Mouse (Mus musculus): ENCODE results near the gene Syt16. TPM values are rescaled to one million over a fixed set of nuclear protein-coding genes. Genes with fewer than 3 reads are reported as not detected.

Gene Syt16
- polyA plus RNA-seq, 1 experiment: not detected

GRCm38 (mm10) chr12:73996906-73997296 lies 560 bp upstream of the Syt16 start:
- TF ChIP-seq GATA1 (IDR thresholded peaks at IDR 0.05; ENCODE audit: low read length) (no peak), TAL1 (IDR thresholded peaks at IDR 0.05; ENCODE audit: low read length) (no peak)
- H3K36me3 ChIP-seq (ENCODE audit: control insufficient read depth): no peaks in the 10 kb centered on the region
- H3K4me1 ChIP-seq (ENCODE audit: control insufficient read depth): no peaks in the 10 kb centered on the region
- H3K4me3 ChIP-seq (replicated peaks): no peak overlapping the region
- H3K9me3 ChIP-seq (ENCODE audit: control insufficient read depth, low read length): no peaks in the 10 kb centered on the region
- H3K27me3 ChIP-seq (ENCODE audit: control insufficient read depth): peaks cover 36% of the 10 kb centered on the region

DNA sequence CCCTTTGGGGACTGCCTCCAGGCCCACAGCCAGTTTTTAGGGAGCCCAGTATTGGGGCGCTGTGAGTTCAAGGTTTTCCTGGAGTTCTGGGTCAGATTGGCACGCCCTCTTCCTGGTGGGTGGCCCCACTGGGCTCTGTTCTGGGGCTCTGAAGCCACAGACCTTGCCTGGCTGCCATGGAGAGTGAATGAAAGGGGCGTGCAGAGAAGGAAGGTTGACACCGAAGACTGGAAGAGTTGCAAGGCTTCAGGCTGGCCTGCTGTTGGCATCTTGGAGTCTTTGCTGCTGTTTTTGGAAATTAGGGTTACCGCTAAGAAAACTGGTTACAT lies 631 bp downstream of the Syt16 start:
- TF ChIP-seq TAL1 (IDR thresholded peaks at IDR 0.05; ENCODE audit: low read length): no peak
- TF ChIP-seq GATA1 (IDR thresholded peaks at IDR 0.05; ENCODE audit: low read length): no peak
- H3K27me3 ChIP-seq (ENCODE audit: control insufficient read depth): peaks cover 36% of the 10 kb centered on the region
- no peaks in the 10 kb centered on the region for H3K36me3 ChIP-seq (ENCODE audit: control insufficient read depth)
- H3K9me3 ChIP-seq (ENCODE audit: control insufficient read depth, low read length): no peaks in the 10 kb centered on the region
- H3K4me3 ChIP-seq (replicated peaks): no peak overlapping the region
- no peaks in the 10 kb centered on the region for H3K4me1 ChIP-seq (ENCODE audit: control insufficient read depth)

DNA sequence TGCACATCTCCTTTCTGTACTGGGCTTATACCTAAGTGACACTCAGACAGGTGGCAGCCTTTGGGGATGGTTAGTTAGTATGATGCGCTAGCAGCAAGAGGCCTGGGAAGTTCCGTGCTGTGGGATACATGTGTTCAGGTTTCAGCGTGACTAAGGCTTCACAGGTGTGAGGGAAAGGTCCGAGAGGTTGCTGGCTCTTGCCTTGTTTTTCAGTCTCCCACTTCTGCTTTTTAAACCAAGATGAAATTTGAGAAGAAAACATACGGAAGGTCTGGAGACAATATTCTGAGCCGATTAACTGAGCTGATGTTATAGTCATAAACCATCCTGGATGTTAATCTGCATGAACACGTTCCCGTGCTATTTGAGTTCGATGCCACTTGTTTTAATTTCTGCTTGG lies 5.0 kb downstream of the Syt16 start:
- TF ChIP-seq GATA1 (IDR thresholded peaks at IDR 0.05; ENCODE audit: low read length) (no peak), TAL1 (IDR thresholded peaks at IDR 0.05; ENCODE audit: low read length) (no peak)
- H3K4me1 ChIP-seq (ENCODE audit: control insufficient read depth): no peaks in the 10 kb centered on the region
- H3K27me3 ChIP-seq (ENCODE audit: control insufficient read depth): peaks cover 21% of the 10 kb centered on the region
- no peaks in the 10 kb centered on the region for H3K36me3 ChIP-seq (ENCODE audit: control insufficient read depth)
- H3K4me3 ChIP-seq (replicated peaks): no peak overlapping the region
- no peaks in the 10 kb centered on the region for H3K9me3 ChIP-seq (ENCODE audit: control insufficient read depth, low read length)

DNA sequence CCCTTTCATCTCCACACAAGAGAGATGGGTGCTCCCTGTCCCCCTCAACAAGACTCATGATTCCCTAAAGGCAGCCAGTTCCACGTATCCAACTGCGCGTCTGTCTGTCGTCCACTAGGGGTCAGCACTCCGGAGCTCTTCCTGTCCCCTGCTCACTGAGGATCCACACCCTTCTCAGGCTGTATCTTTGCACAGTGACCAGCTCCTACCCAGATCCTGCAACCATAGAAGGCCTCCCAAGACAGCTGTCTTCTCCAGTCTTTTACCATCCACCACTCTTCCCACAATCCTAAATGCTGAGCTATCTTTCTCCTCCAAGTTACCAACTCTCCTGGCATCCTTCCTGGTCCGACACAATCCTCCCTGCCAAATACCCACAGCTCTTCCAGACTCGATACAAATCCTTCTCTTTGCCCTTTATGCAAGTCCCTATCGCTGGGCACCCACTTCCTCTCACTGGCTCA lies 12.0 kb downstream of the Syt16 start:
- no peaks in the 10 kb centered on the region for H3K9me3 ChIP-seq (ENCODE audit: control insufficient read depth, low read length)
- TF ChIP-seq GATA1 (IDR thresholded peaks at IDR 0.05; ENCODE audit: low read length): no peak
- TF ChIP-seq TAL1 (IDR thresholded peaks at IDR 0.05; ENCODE audit: low read length): no peak
- no peak overlapping the region for H3K4me3 ChIP-seq (replicated peaks)
- H3K36me3 ChIP-seq (ENCODE audit: control insufficient read depth): no peaks in the 10 kb centered on the region
- H3K27me3 ChIP-seq (ENCODE audit: control insufficient read depth): no peaks in the 10 kb centered on the region
- H3K4me1 ChIP-seq (ENCODE audit: control insufficient read depth): no peaks in the 10 kb centered on the region

DNA sequence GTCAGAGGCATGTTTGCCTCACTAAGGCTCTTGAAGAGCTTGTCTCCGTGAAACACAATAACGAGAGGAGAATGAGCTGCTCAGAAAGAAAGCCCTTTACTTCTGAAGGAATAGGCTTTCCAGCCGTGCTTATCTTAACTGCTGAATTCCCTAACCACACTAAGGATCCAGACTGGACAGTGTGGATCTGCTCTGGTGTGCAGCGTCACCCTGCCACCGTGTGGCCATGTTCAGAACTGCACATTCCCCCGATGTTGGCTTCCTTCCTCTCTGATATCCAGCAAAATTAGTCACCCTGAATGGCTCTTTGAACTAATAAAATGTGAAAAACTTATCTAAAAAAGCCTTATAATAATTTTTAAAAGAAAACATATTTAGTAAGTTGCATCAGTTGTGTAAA lies 16.3 kb downstream of the Syt16 start:
- Histone ChIP-seq H3K36me3 (ENCODE audit: control insufficient read depth) (no peaks in the 10 kb centered on the region), H3K4me1 (ENCODE audit: control insufficient read depth) (no peaks in the 10 kb centered on the region), H3K27me3 (ENCODE audit: control insufficient read depth) (no peaks in the 10 kb centered on the region), H3K9me3 (ENCODE audit: control insufficient read depth, low read length) (no peaks in the 10 kb centered on the region), H3K4me3 (replicated peaks) (no peak overlapping the region)
- TF ChIP-seq GATA1 (IDR thresholded peaks at IDR 0.05; ENCODE audit: low read length): no peak
- no peak for TF ChIP-seq TAL1 (IDR thresholded peaks at IDR 0.05; ENCODE audit: low read length)

DNA sequence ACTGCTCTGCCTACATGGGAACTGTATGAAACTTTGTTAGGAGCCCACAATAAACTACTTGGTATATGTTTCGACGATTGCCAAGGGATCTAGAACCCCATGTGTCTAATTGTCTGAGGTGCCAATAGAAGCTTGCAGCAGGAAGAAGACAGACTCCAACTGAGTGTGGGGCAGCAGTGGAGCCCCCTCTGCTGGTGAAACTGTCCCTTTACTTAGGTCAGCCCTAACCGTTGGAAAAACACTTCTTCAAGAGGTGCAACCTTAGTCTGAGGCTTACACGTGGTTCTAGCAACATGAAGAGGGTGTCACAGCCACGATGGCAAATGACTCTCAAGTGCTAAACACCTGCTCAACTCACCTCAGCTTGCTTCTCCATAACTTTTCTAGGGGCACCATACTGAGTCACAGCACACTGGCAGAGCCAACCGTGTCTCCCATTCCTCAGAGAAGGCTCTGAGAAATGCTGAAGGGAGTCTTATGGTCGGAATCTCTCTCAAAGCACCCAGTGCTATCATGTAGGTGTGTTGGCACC lies 17.3 kb downstream of the Syt16 start:
- Histone ChIP-seq H3K36me3 (ENCODE audit: control insufficient read depth) (no peaks in the 10 kb centered on the region), H3K4me3 (replicated peaks) (no peak overlapping the region), H3K9me3 (ENCODE audit: control insufficient read depth, low read length) (no peaks in the 10 kb centered on the region), H3K27me3 (ENCODE audit: control insufficient read depth) (no peaks in the 10 kb centered on the region), H3K4me1 (ENCODE audit: control insufficient read depth) (no peaks in the 10 kb centered on the region)
- TF ChIP-seq TAL1 (IDR thresholded peaks at IDR 0.05; ENCODE audit: low read length): no peak
- no peak for TF ChIP-seq GATA1 (IDR thresholded peaks at IDR 0.05; ENCODE audit: low read length)

DNA sequence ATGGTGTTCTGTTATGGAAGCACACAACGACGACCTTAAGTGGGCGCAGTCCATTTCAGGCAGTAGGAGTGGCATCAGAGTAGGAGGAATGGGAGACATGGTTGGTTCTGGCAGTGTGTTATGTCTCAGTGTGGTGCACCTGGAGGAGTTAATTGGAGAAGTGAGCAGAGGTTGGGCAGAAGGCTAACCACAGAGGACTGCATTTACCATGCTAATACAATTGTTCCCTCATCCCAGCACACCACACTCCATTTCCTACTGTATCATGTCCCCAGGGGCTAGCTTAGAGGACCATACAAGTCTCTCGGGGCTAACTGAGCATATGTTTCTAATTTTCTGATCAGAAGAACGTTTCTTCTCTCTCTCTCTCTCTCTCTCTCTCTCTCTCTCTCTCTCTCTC lies 18.0 kb downstream of the Syt16 start:
- TF ChIP-seq GATA1 (IDR thresholded peaks at IDR 0.05; ENCODE audit: low read length) (no peak), TAL1 (IDR thresholded peaks at IDR 0.05; ENCODE audit: low read length) (no peak)

DNA sequence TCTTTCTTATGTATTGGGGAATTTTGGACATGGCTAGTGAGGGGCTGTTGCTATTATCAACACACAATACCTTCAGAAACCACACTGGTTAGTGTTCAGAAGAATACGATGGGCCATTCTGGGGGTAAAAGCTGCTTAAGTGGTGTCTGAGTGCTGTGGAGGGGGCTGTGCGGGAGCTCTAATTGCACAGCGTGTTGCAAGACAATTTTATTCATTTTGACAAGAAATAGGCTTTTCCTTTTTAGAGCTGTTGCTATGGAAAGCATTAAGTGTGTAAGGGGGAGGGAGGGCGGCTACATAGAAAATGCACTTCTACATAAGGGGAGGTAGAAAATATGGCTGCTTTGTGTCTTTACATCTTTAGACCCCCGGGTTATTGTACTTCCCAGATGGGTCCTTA lies 25.8 kb downstream of the Syt16 start:
- H3K4me1 ChIP-seq (ENCODE audit: control insufficient read depth): no peaks in the 10 kb centered on the region

More for the DNA sequence above, 18.0 kb downstream of the Syt16 start:
- Histone ChIP-seq H3K36me3 (ENCODE audit: control insufficient read depth) (no peaks in the 10 kb centered on the region), H3K4me3 (replicated peaks) (no peak overlapping the region), H3K9me3 (ENCODE audit: control insufficient read depth, low read length) (no peaks in the 10 kb centered on the region), H3K27me3 (ENCODE audit: control insufficient read depth) (no peaks in the 10 kb centered on the region), H3K4me1 (ENCODE audit: control insufficient read depth) (no peaks in the 10 kb centered on the region)

GRCm38 (mm10) chr12:74024912-74025311 lies 27.5 kb downstream of the Syt16 start:
- H3K4me1 ChIP-seq (ENCODE audit: control insufficient read depth): no peaks in the 10 kb centered on the region
- TF ChIP-seq TAL1 (IDR thresholded peaks at IDR 0.05; ENCODE audit: low read length) (no peak), GATA1 (IDR thresholded peaks at IDR 0.05; ENCODE audit: low read length) (no peak)
- no peaks in the 10 kb centered on the region for H3K27me3 ChIP-seq (ENCODE audit: control insufficient read depth)
- no peak overlapping the region for H3K4me3 ChIP-seq (replicated peaks)
- H3K36me3 ChIP-seq (ENCODE audit: control insufficient read depth): no peaks in the 10 kb centered on the region
- no peaks in the 10 kb centered on the region for H3K9me3 ChIP-seq (ENCODE audit: control insufficient read depth, low read length)

More for the DNA sequence above, 25.8 kb downstream of the Syt16 start:
- no peak for TF ChIP-seq GATA1 (IDR thresholded peaks at IDR 0.05; ENCODE audit: low read length)
- no peak for TF ChIP-seq TAL1 (IDR thresholded peaks at IDR 0.05; ENCODE audit: low read length)
- no peaks in the 10 kb centered on the region for H3K9me3 ChIP-seq (ENCODE audit: control insufficient read depth, low read length)
- H3K36me3 ChIP-seq (ENCODE audit: control insufficient read depth): no peaks in the 10 kb centered on the region
- no peaks in the 10 kb centered on the region for H3K27me3 ChIP-seq (ENCODE audit: control insufficient read depth)
- H3K4me3 ChIP-seq (replicated peaks): no peak overlapping the region

DNA sequence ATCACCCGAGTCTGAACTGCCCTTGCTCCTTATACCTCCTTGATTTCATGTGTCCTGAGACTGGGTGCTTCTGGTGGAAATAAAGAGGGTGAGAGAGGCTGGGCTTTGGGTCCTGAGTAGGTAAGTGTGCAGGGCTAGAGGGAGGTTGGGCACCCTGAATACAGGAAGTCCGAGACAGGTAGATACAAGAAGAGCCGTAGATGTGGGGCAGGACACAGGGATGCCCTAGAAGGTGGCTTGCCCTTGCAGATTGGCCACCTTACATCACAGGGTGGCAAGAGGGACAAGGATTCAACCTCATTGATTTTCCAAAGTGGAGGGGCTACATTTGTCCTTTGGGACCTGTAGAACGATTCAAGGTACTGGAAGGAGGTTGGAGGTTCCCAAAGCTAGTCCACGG lies 45.8 kb downstream of the Syt16 start:
- H3K27me3 ChIP-seq (ENCODE audit: control insufficient read depth): no peaks in the 10 kb centered on the region
- H3K4me1 ChIP-seq (ENCODE audit: control insufficient read depth): no peaks in the 10 kb centered on the region
- no peaks in the 10 kb centered on the region for H3K36me3 ChIP-seq (ENCODE audit: control insufficient read depth)
- H3K9me3 ChIP-seq (ENCODE audit: control insufficient read depth, low read length): peaks cover 3% of the 10 kb centered on the region; the same call in 1 of the 2 replicates
- H3K4me3 ChIP-seq (replicated peaks): no peak overlapping the region
- TF ChIP-seq GATA1 (IDR thresholded peaks at IDR 0.05; ENCODE audit: low read length) (no peak), TAL1 (IDR thresholded peaks at IDR 0.05; ENCODE audit: low read length) (no peak)

Measured in erythroblast, embryonic 14.5 days (primary cell).